Mouse (Mus musculus) c-Kit-negative CD71-positive TER-119-positive erythroid progenitor cells, embryonic 14.5 days (primary cell): Measurements from ENCODE around the gene Sh2d3c.

ENCODE experiments used
- DNase-seq: peaks from one replicate; pipeline ENCODE4 v3.0.0-alpha.2; 2013; ENCODE audit warnings: low read depth, low spot score

Gene Sh2d3c

GRCm38 (mm10) chr2:32720681-32721229, at the start of gene Sh2d3c:
Gene Sh2d3c, plus strand, starts transcription at chr2:32721055.
- no peak for DNase-seq

DNA sequence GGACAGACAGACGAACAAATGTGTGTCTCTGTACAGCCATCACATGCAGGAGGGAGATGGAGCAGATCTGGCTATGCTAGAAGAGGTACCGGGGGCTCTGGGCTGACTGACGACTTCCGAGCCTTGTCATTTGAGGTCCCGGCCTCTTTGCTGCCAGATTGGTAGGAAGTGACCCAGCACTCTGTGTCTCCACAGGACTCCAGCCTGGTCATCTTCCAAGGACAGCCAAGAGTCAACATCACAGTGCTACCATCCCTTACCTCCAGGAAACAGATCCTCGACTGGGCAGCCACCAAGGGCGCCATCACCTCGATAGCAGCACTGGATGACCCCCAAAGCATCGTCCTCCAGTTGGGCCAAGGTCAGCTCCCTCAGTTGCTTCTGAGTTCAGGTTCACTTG, 49.7 kb upstream of the Sh2d3c start:
- DNase-seq = no peak

DNA sequence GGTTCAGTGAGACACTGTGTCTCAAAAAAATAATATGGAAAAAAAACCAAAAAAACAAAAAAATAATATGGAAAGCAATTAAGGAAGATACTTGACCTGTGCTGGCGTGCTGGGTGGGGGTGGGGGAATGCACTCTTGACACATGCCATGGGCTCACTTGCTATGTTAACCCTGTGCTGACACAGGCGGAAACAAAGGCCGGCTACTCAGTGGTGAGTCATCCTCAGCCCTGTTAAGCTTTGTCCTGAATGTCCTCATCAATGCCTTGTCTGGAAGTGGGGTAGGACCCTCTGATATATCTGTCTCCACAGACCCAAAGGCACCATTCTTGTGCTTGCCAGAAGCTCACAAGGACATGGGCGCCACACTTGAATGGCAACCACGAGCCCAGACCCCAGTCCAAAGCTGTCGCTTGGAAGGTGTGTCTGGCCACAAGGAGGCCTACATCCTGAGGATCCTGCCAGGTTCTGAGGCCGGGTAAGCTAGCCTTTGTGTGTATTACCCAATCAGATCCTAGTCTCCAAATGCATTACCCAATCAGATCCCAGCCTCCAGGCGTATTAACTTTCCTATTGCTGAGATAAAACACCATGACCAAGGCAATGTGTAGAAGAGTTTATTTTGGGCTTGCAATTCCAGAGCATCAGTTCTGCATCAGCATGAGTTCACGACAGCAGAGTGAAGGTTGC, 48.8 kb upstream of the Sh2d3c start:
- no peak for DNase-seq

GRCm38 (mm10) chr2:32673176-32673917, 47.5 kb upstream of the Sh2d3c start:
- no peak for DNase-seq

DNA sequence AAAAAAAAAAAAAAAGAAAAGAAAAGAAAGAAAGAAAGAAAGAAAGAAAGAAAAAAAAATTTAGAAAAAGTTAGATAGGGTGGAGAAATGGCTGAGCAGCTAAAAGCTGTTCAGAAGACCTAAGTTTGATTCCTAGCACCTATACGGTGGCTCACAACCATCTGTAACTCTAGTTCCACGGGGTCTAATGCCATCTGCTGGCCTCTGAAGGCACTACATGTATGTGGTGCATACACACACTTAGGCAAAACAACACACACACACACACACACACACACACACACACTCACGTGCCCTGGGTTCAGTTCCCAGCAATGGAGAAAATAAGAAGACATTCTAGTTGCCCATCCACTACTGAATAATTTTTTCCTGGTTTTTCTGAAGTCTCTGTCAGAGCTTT, 44.0 kb upstream of the Sh2d3c start:
- no peak for DNase-seq

DNA sequence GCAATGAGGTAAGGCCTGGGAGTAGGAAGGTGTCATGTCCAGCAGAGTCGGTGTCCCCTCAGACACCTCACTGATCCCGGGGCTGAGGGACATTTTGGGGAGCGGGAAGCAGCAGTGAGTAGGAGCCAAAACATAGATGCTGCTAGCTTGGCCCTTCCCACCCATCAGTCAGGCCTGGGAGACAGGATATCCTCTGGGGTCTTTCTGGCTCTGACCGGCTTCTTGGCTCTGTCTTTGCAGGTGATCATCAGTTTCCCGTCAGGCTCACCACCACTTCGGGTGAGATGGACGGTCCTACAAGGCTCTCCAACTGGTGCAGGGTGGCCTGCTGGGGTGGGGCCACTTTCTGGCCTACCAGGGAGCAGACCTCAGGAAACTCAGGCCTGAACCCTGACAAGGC, 43.2 kb upstream of the Sh2d3c start:
- no peak for DNase-seq

- DNase-seq = no peak
Measured at GRCm38 (mm10) chr2:32680051-32680451, 40.8 kb upstream of the Sh2d3c start.

DNA sequence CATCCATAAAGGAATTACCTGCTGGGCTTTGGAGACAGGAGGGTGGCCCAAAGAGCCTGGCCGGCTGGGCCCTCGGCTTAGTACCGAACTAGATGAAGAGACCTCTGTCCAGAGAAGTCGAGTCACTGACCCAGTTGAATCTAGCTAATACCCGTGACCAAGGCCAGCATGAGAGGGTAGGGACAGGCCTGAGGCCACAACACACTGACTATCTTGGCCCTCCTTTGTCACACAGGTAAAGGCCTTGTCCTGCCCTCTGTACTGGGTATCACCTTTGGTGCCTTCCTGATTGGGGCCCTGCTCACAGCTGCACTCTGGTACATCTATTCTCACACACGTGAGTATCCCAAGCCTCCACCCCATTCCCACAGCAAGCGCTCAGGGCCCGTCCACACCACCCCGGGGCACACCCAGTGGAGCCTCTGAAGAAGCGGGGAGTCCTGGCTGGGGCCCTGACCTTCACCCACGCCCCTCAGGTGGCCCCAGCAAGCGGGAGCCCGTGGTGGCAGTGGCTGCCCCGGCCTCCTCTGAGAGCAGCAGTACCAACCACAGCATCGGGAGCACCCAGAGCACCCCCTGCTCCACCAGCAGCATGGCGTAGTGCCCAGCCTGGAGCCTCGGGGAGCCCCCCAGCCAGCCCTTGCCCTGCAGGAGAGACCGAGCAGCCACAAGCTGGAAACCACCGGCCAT, 39.7 kb upstream of the Sh2d3c start:
- DNase-seq = no peak

- no peak for DNase-seq
Measured at GRCm38 (mm10) chr2:32681754-32682153, 39.1 kb upstream of the Sh2d3c start.

- DNase-seq = no peak
Measured at GRCm38 (mm10) chr2:32682721-32683417, 38.0 kb upstream of the Sh2d3c start.

GRCm38 (mm10) chr2:32683701-32684100, 37.2 kb upstream of the Sh2d3c start:
- DNase-seq = no peak

DNA sequence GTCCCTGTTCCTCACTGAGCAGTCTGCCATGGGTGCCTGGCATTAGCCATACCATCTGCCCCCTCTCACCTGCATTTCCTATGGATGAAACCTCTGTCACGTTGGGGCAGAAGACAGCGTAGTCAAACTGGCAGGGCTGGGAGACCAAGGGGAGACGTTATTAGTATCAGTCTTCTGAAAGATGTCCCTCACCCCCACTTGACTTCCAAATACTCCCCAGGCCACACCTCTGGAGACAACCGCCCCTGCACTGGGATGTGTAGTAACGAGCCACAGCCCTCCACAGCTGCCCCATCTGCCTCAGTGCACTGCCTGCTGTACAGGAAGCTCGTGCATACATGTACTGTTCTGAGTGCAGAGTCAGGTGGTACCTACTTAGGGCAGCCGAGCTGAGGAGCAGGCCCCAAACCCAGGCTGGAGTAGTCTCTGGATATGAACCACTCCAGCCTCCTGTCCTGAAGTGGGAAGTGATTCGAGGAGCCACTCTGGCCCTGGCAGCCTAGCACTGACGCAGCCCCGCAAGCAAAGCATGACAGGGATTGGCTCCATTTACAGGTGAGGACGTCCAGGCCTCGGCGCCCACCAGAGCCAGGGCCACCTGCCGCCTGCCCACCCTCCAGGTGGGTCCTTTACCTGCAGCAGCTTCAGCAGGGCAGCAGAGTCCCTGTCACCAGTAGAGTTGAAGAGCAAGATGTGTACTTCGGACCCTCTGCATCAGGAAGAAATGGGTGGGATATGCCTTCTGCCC, 36.0 kb upstream of the Sh2d3c start:
- DNase-seq = no peak

DNA sequence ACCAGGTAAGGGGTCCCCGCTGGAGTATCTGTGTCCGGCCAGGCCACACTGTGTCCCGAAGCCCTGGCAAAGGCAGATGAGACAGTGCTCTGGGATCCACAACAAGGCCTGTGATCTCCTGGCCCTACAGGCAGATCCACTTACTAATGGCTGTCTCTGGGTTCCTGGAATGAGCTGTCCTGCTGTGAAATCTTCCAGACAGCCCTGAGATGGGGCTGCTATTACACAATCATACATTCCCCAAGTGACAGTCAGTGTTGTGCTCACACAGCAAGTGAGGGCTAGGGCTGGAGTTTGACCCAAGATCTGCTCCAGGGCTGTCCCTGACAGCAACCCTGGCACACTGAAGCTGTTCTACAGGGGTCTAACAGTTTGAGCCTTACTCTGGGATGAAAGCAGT, 35.0 kb upstream of the Sh2d3c start:
- no peak for DNase-seq

DNA sequence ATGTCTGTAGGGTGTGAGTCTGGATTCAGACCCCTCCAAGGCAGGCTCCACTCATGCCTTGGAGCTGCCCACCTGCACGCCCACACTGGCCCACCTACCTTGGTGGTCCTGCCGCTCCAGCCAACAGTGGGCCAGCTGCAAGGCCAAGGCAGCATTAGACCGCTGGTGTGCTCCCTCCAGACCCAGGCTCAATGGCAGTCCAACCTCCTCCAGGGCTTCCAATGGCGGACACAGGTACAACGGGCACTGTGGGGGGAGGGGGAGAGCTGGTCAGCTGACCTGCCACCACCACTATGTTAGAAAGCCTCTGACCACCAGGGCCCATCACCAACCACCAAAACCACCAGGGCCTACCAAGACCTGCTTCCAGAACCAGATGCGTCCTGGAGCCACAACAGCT, 34.2 kb upstream of the Sh2d3c start:
- no peak for DNase-seq

GRCm38 (mm10) chr2:32687562-32687961, 33.3 kb upstream of the Sh2d3c start:
- no peak for DNase-seq

- DNase-seq = peak; percentile 68
Measured at GRCm38 (mm10) chr2:32689420-32689819, 31.4 kb upstream of the Sh2d3c start.

DNA sequence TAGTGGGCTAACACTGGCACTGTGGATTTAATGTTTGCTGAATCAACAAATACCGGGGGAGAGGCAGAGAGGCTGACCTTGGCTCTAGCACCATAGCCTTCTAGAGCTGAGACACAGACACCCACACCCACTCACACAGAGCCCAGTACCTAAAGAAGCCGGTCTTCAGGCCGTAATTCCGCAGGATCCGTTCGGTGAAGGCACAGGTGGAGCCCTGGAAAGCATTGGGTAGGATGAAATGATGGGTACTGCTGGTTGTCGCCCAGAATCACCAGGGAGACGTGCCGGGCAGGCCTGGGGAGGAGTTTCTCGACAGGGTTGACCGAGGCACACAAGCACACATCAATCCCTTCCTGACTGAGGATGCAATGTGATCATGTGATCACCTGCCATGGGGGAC, 29.8 kb upstream of the Sh2d3c start:
- DNase-seq = no peak

DNA sequence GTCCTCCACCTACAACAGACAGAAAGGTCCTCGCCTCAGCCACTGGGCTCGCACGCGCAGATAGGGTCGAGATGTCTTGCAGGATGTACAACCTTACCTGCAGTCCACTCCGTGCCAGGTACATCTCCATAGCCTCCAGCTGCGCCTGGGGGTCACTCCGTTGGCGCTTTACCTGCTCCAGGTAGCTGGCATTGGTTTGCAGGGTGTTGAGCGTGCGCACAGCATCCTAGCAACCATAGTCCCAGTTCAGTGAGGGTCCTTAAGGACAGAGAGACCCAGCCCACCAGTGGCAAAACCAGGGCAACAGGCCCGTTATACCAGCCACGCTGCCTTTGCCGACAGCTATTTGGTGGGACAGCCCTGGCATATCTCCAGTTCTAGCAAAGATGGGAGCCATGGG, 28.4 kb upstream of the Sh2d3c start:
- no peak for DNase-seq

- no peak for DNase-seq
Measured at GRCm38 (mm10) chr2:32693282-32693681, 27.6 kb upstream of the Sh2d3c start.

GRCm38 (mm10) chr2:32693823-32694411, 26.9 kb upstream of the Sh2d3c start:
- peak; percentile 84 for DNase-seq

DNA sequence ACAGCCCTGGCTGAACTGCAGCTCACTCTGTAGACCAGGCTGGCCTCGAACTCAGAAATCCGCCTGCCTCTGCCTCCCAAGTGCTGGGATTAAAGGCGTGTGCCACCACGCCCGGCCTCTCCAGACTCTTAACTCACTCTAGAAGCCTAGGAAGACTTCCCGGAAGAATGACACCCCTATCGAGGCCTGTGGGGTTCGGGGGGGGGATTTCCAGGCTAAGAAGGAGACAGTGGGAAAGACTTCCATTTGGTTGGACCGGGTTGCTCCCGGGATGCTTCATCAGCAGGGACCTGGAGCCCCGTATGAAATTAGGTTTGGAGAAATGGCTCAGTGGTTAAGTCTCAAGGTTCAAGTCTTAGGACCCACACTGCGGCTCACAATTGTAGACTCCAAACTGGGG, 26.2 kb upstream of the Sh2d3c start:
- no peak for DNase-seq
